ENCODE assay signal across 10 mouse cellular contexts in the genomic region with DNA sequence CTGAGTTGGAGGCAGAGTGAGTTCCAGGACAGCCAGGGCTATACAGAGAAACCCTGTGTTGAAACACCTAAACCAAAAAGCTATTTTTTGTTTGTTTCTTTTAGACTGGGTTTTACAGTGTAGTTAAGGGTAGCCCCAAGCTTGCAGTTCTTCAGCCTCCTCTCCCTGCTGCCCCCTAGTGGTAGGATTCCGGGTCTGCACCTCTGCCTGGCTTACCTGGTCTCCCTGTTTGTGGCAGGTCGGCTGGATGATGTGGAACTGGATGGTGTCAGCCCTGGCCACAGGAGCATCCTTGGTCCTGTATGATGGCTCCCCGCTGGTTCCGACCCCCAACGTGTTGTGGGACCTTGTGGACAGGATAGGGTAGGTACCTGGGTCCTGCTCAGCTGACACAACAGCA. TPM values are rescaled to one million over a fixed set of nuclear protein-coding genes. Genes with fewer than 3 reads are reported as not detected.
DNase-seq lines count a peak whose midpoint lies in the region; TF ChIP-seq lines count a peak whose summit lies in the region.
"Had no signal": no experiment of that assay in that cellular context is flagged by ENCODE, and none has a peak within 500 bp of the region (broad histone marks: within the 10 kb centered on the region; RNA-seq: fewer than 3 reads in every experiment).

No protein-coding gene starts in this region.

- no peak for DNase-seq in left cerebral cortex, adult 2 months (ENCODE audit: extremely low spot score in 1 of 2, low spot score in 2 of 2)
- no peak for DNase-seq in left cerebral cortex, postnatal 10 days (ENCODE audit: extremely low spot score in 1 of 2, low spot score in 2 of 2)
- peak; percentile 51 for DNase-seq in MN1 (ENCODE audit: low spot score)
- DNase-seq in cerebellum, adult 9-11 months: peak; percentile 52
- peak; percentile 57 for DNase-seq in kidney, postnatal 10 days
- DNase-seq in naive thymus-derived CD4-positive, alpha-beta T cell, adult 2 months (ENCODE audit: low read depth): peak; percentile 80
- DNase-seq in Muller cell, postnatal 12 days (ENCODE audit: inconsistent ontology term): no peak
- DNase-seq in left cerebral cortex, adult 8-10 months (ENCODE audit: low spot score in 2 of 2): no peak

- H3K4me3 ChIP-seq in left cerebral cortex, adult 2 months: no peak overlapping the region
- H3K4me3 ChIP-seq: heart, embryonic 13.5 days; neural tube, embryonic 13.5 days had no signal

- intact Hi-C loops in left cerebral cortex, adult 2 months (cut with DNase I): no loop called here
- intact Hi-C loops in left cerebral cortex, postnatal 10 days (cut with DNase I): no loop called here

- TF ChIP-seq CTCF in left cerebral cortex, adult 2 months (IDR thresholded peaks at IDR 0.05): peak; percentile 81

- H3K27ac ChIP-seq in left cerebral cortex, adult 2 months: no peak overlapping the region
- H3K27ac ChIP-seq: heart, embryonic 13.5 days; neural tube, embryonic 13.5 days had no signal

RNA-seq across cellular contexts. Expression of a gene that starts 22.0 kb away (rescaled TPM):
- 100 to 1,000 TPM; 135 to 141 TPM for total RNA-seq in left cerebral cortex, adult 2 months (2021)
- 100 to 1,000 TPM; 109 to 114 TPM for total RNA-seq in left cerebral cortex, postnatal 10 days (2021)
- 100 to 1,000 TPM; 123 to 141 (median 129) TPM for total RNA-seq in left cerebral cortex, adult 8-10 months (2022)

RNA-seq across cellular contexts. Expression of a gene that starts 33.9 kb away (rescaled TPM):
- total RNA-seq in left cerebral cortex, adult 2 months (2021): 10 to 100 TPM; 43.7 to 48.0 TPM
- 10 to 100 TPM; 84.1 to 96.1 TPM for total RNA-seq in left cerebral cortex, postnatal 10 days (2021)
- 10 to 100 TPM; 40.9 to 49.1 (median 44.4) TPM for total RNA-seq in left cerebral cortex, adult 8-10 months (2022)

Comparison
In these comparisons a context has a peak if more than half of its experiments do, and no peak if none do; other contexts are left out.
1. DNase-seq: peak in MN1 (single experiment), cerebellum, adult 9-11 months (single experiment), kidney, postnatal 10 days (single experiment) and naive thymus-derived CD4-positive, alpha-beta T cell, adult 2 months (single experiment); none in left cerebral cortex, adult 2 months (0 of 2), left cerebral cortex, postnatal 10 days (0 of 2), Muller cell, postnatal 12 days (single experiment) and left cerebral cortex, adult 8-10 months (0 of 2).